Mouse (Mus musculus): Measurements from ENCODE around the gene Mthfd1l. TPM values are rescaled to one million over a fixed set of nuclear protein-coding genes. Genes with fewer than 3 reads are reported as not detected.

Gene Mthfd1l
- polyA plus RNA-seq, 1 experiment = 0.77 TPM

DNA sequence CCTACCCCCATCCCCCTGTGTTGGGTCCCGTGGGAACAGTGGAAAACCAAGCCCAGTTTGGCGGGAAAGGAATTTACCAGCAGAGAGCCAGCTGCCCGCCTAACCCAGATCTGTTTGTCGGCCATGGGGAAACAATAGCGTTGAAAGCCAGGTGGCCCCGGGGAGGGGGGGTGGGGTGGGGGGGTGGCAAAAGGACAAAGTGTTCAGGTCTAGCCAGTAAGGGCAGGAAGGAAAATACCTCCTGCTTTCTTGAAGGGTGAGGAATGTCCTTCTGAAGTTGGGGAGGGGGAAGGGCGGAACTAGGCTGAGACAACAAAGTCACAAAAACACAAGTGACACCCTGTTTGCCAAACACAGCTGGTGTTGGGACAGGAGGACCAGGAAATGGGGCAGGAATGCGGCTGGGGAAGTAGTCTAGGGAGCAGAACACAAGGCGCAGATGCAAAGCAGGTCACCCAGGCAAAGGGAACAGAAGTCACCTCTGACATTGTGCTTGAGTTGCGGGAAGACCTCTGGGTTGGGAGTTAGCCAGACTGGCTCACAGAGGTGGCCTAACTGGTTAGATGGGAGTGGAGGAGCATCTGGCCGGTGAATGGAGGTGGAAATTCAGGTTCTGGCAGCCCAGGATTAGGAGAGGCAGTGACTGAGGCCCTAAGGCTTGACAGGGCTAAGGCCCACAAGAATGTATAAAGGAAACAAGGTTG is 31.7 kb upstream of the Mthfd1l start:
- DNase-seq = peak; percentile 84
- no peak overlapping the region for H3K4me3 ChIP-seq (ENCODE audit: insufficient read depth, low read depth, low read length)
- 35% methylated on average over 11 of the region's 11 CpGs for WGBS
- H3K4me1 ChIP-seq (ENCODE audit: control insufficient read depth, insufficient read depth, low read length) = peaks cover 5% of the 10 kb centered on the region
- no peaks in the 10 kb centered on the region for H3K36me3 ChIP-seq (ENCODE audit: control insufficient read depth, insufficient read depth, low read length)
- H3K27me3 ChIP-seq (replicated peaks; ENCODE audit: control insufficient read depth, insufficient read depth, low read length) = no peaks in the 10 kb centered on the region
- peak overlapping the region; percentile 44 for H3K27ac ChIP-seq (ENCODE audit: insufficient read depth, low read depth, low read length)
- no peak for TF ChIP-seq CTCF (conservative IDR thresholded peaks at IDR 0.05; ENCODE audit: insufficient read depth, insufficient read length, low read depth, low read length)
- no peak for TF ChIP-seq POLR2A (IDR thresholded peaks at IDR 0.05; ENCODE audit: low read depth, low read length)

DNA sequence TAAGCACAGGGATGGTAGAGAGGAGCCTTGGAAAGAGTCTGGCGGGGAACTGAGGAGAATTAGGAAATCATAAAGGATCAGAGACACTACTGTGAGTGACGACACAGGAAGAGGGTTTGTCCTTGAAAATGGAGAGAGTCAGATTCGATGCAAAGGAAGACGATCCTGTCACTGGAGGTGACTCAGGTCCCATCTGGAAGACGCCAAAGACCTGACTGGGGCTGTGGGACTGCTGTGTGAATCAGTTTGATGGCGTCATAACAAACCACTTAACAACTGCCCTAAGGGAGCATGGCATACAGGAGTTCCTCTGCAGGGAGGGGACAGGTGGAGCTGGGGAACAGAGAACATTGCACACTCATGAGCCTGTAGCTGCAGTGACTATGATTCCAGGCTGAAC is 30.6 kb upstream of the Mthfd1l start:
- 67% methylated on average over 6 of the region's 6 CpGs for WGBS
- no peak for DNase-seq
- H3K27ac ChIP-seq (ENCODE audit: insufficient read depth, low read depth, low read length) = no peak overlapping the region
- no peak overlapping the region for H3K4me3 ChIP-seq (ENCODE audit: insufficient read depth, low read depth, low read length)
- H3K27me3 ChIP-seq (replicated peaks; ENCODE audit: control insufficient read depth, insufficient read depth, low read length) = no peaks in the 10 kb centered on the region
- peaks cover 5% of the 10 kb centered on the region for H3K4me1 ChIP-seq (ENCODE audit: control insufficient read depth, insufficient read depth, low read length)
- no peak for TF ChIP-seq CTCF (conservative IDR thresholded peaks at IDR 0.05; ENCODE audit: insufficient read depth, insufficient read length, low read depth, low read length)
- no peak for TF ChIP-seq POLR2A (IDR thresholded peaks at IDR 0.05; ENCODE audit: low read depth, low read length)
- H3K36me3 ChIP-seq (ENCODE audit: control insufficient read depth, insufficient read depth, low read length) = no peaks in the 10 kb centered on the region

DNA sequence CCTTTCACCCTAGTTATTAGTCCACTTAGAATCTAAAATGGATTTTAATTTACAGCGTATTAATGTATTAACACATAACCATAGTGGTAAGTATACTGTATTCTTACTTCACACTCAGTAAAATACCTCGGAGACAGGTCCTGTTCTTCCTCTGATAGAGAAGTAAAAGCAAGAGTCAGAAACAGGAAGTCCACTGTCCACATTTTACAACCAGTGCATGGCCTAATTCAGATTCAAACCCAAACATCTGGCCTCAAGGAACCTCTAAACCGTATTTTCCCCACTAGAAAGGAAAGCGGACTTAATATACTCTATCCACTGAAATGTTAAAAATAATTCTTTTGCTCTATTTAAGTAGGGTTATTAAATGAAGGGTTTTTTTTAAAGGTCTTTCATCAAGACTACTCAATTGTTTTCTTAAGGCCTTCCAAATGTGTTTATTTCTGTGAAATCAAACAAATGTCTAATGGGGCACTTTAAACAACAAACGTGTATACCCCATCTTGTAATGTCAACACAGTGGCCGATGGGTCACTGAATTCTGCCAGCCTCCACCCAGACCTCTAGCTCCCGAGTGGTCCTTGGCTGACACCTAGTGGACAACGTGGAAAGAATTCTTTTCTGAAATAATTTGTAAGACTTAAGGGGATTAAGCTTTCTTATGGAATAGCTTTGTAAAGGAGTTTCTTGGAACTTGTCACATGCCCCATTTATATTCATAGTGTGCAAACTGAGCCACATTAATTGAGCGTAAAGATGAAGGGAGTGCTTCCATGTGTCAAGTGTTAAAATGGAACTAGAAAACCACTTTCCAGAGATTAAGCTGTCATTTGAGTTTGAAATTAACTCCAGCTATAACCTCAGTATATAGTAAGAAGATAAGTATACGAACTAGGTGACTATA is 29.2 kb upstream of the Mthfd1l start:
- peak; percentile 74 for DNase-seq
- TF ChIP-seq CTCF (conservative IDR thresholded peaks at IDR 0.05; ENCODE audit: insufficient read depth, insufficient read length, low read depth, low read length) (peak; percentile 88), POLR2A (IDR thresholded peaks at IDR 0.05; ENCODE audit: low read depth, low read length) (no peak)
- H3K36me3 ChIP-seq (ENCODE audit: control insufficient read depth, insufficient read depth, low read length) = no peaks in the 10 kb centered on the region
- no peaks in the 10 kb centered on the region for H3K27me3 ChIP-seq (replicated peaks; ENCODE audit: control insufficient read depth, insufficient read depth, low read length)
- H3K4me1 ChIP-seq (ENCODE audit: control insufficient read depth, insufficient read depth, low read length) = peaks cover 5% of the 10 kb centered on the region
- H3K27ac ChIP-seq (ENCODE audit: insufficient read depth, low read depth, low read length) = no peak overlapping the region
- no peak overlapping the region for H3K4me3 ChIP-seq (ENCODE audit: insufficient read depth, low read depth, low read length)
- WGBS = 24% methylated on average over 10 of the region's 10 CpGs

DNA sequence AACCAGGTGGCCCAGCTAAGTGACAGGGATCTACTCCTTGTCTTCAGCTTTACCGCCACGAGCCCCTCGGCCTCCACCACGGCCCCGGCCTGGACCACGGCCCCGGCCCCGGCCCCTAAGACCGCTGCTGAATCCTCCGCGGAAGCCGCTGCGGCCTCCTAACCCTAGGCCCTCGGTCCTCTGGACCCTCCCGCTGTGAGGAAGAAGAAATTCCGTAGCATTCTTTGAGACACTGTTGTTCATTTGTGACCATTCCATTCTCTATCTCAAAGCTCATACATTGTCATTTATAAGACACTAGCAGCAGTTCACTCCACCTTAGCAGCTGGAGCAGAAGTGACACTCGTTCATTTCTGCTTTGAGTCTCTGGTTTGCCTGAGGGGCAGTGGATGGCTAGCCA is 26.0 kb upstream of the Mthfd1l start:
- Histone ChIP-seq H3K4me1 (ENCODE audit: control insufficient read depth, insufficient read depth, low read length) (no peaks in the 10 kb centered on the region), H3K4me3 (ENCODE audit: insufficient read depth, low read depth, low read length) (no peak overlapping the region), H3K27ac (ENCODE audit: insufficient read depth, low read depth, low read length) (no peak overlapping the region), H3K27me3 (replicated peaks; ENCODE audit: control insufficient read depth, insufficient read depth, low read length) (no peaks in the 10 kb centered on the region), H3K36me3 (ENCODE audit: control insufficient read depth, insufficient read depth, low read length) (no peaks in the 10 kb centered on the region)
- 94% methylated on average over 17 of the region's 17 CpGs for WGBS
- TF ChIP-seq POLR2A (IDR thresholded peaks at IDR 0.05; ENCODE audit: low read depth, low read length) = no peak
- DNase-seq = no peak

DNA sequence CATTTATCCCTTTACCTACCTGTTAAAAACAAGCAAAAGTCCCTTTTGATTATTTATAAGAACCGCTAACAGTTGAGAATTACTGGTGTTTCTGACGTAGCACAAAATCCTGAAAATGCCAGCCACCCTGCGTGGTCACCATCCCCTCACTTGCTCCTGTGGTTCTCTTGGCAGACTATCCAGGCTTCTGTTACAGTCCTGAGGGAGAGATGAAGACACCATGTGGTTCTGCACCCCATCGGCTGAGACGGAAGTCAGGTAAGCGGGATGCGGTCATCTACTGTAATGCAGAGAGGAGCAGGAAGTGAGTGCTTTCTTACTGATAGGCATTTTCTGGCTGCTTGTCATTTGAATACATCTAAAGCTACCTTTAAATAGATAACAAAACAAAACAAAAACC is 25.6 kb upstream of the Mthfd1l start:
- H3K4me3 ChIP-seq (ENCODE audit: insufficient read depth, low read depth, low read length) = no peak overlapping the region
- no peak overlapping the region for H3K27ac ChIP-seq (ENCODE audit: insufficient read depth, low read depth, low read length)
- WGBS = 94% methylated on average over 7 of the region's 7 CpGs
- H3K4me1 ChIP-seq (ENCODE audit: control insufficient read depth, insufficient read depth, low read length) = no peaks in the 10 kb centered on the region
- no peaks in the 10 kb centered on the region for H3K36me3 ChIP-seq (ENCODE audit: control insufficient read depth, insufficient read depth, low read length)
- TF ChIP-seq POLR2A (IDR thresholded peaks at IDR 0.05; ENCODE audit: low read depth, low read length) (no peak), CTCF (conservative IDR thresholded peaks at IDR 0.05; ENCODE audit: insufficient read depth, insufficient read length, low read depth, low read length) (no peak)
- H3K27me3 ChIP-seq (replicated peaks; ENCODE audit: control insufficient read depth, insufficient read depth, low read length) = no peaks in the 10 kb centered on the region
- DNase-seq = no peak

DNA sequence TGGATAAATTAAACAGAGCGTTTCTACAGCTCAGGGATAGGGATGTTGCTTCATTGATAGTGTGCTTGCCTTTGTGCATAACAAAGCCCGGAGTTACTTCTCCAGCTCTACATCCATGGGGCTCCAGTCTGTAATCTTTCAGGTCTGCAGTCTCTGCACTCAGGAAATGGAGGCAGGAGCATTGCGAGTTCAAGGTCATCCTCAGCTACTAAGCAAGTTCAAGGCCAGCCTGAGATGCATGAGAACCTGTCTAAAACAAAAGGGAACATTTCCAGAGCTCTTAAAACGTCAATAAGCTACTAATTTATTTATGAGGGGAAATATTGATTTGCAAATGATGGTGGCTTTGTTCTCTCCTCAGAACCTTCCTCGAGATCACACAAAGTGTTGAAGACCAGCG is 23.6 kb upstream of the Mthfd1l start:
- no peaks in the 10 kb centered on the region for H3K36me3 ChIP-seq (ENCODE audit: control insufficient read depth, insufficient read depth, low read length)
- TF ChIP-seq CTCF (conservative IDR thresholded peaks at IDR 0.05; ENCODE audit: insufficient read depth, insufficient read length, low read depth, low read length) (no peak), POLR2A (IDR thresholded peaks at IDR 0.05; ENCODE audit: low read depth, low read length) (no peak)
- no peak for DNase-seq
- H3K27ac ChIP-seq (ENCODE audit: insufficient read depth, low read depth, low read length) = no peak overlapping the region
- no peak overlapping the region for H3K4me3 ChIP-seq (ENCODE audit: insufficient read depth, low read depth, low read length)
- no peaks in the 10 kb centered on the region for H3K4me1 ChIP-seq (ENCODE audit: control insufficient read depth, insufficient read depth, low read length)
- WGBS = 92% methylated on average over 6 of the region's 6 CpGs
- no peaks in the 10 kb centered on the region for H3K27me3 ChIP-seq (replicated peaks; ENCODE audit: control insufficient read depth, insufficient read depth, low read length)

DNA sequence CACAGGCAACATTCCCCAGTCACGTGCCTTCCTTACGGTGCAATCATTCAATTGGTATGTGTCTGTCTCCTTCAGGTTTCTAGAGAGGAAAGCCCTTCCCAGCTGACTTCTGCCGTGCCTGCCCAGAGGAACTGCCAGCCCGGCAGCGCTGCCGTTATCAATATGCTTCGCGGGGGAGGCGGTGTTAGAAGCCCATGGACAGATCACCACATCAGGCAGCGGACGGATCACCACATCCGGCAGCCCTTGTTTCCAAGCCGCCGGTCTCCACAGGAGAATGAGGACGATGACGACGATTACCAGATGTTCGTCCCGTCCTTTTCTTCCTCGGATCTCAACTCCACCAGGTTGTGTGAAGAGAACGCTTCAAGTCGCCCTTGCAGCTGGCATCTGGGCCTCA is 16.4 kb upstream of the Mthfd1l start:
- Histone ChIP-seq H3K27me3 (replicated peaks; ENCODE audit: control insufficient read depth, insufficient read depth, low read length) (no peaks in the 10 kb centered on the region), H3K36me3 (ENCODE audit: control insufficient read depth, insufficient read depth, low read length) (no peaks in the 10 kb centered on the region), H3K4me3 (ENCODE audit: insufficient read depth, low read depth, low read length) (no peak overlapping the region), H3K27ac (ENCODE audit: insufficient read depth, low read depth, low read length) (no peak overlapping the region), H3K4me1 (ENCODE audit: control insufficient read depth, insufficient read depth, low read length) (no peaks in the 10 kb centered on the region)
- no peak for TF ChIP-seq POLR2A (IDR thresholded peaks at IDR 0.05; ENCODE audit: low read depth, low read length)
- TF ChIP-seq CTCF (conservative IDR thresholded peaks at IDR 0.05; ENCODE audit: insufficient read depth, insufficient read length, low read depth, low read length) = no peak
- no peak for DNase-seq
- 89% methylated on average over 22 of the region's 22 CpGs for WGBS

Measured in kidney, adult 2 months (tissue).